Comparison of ENCODE assay signal across 12 mouse cellular contexts in genomic region chr13:75542253-75542945, GRCm38 (mm10).
A peak's percentile ranks its signal among the peaks of the same experiment; 100 is the strongest.
DNase-seq lines count a peak whose midpoint lies in the region; ATAC-seq lines count a peak whose summit lies in the region.
"Had no signal": no experiment of that assay in that cellular context is flagged by ENCODE, and none has a peak within 500 bp of the region (broad histone marks: within the 10 kb centered on the region; RNA-seq: fewer than 3 reads in every experiment).

No protein-coding gene starts in this region.

- H3K4me1 ChIP-seq in hindbrain, embryonic 12.5 days, result no peaks in the 10 kb centered on the region
- H3K4me1 ChIP-seq: neural tube, embryonic 12.5 days had no signal

- H3K4me3 ChIP-seq in hindbrain, embryonic 12.5 days, result no peak overlapping the region
- H3K4me3 ChIP-seq: neural tube, embryonic 12.5 days had no signal

- ATAC-seq in hindbrain, embryonic 12.5 days (ENCODE audit: low FRiP score), result no peak
- ATAC-seq: CD4-positive, CD25-positive, alpha-beta regulatory T cell, adult 4 months had no signal

- no peaks in the 10 kb centered on the region for H3K27me3 ChIP-seq in hindbrain, embryonic 12.5 days
- H3K27me3 ChIP-seq: neural tube, embryonic 12.5 days had no signal

- DNase-seq in gastrocnemius, adult 8-10 months (ENCODE audit: low spot score in 2 of 2), result peak; percentile 7 to 25
- no peak for DNase-seq in gastrocnemius, postnatal 4 days (ENCODE audit: low spot score in 2 of 2)
- peak; percentile 20 for DNase-seq in urinary bladder, postnatal 14 days (ENCODE audit: low spot score)
- DNase-seq in urinary bladder, postnatal 4 days (ENCODE audit: low spot score in 2 of 2), result no peak
- DNase-seq in kidney, postnatal 10 days, result peak; percentile 30
- DNase-seq in skeletal muscle tissue, adult 2 months (ENCODE audit: low read depth, low spot score), result peak; percentile 71
- DNase-seq in thymus, postnatal 14 days, result no peak

- no peak overlapping the region for H3K4me2 ChIP-seq in hindbrain, embryonic 12.5 days (replicated peaks)
- H3K4me2 ChIP-seq: neural tube, embryonic 12.5 days had no signal

- no peak overlapping the region for H3K9ac ChIP-seq in hindbrain, embryonic 12.5 days
- H3K9ac ChIP-seq: liver, embryonic 14.5 days; neural tube, embryonic 12.5 days had no signal

- WGBS in hindbrain, embryonic 12.5 days, result 75% methylated on average over 2 of the region's 2 CpGs

- no peaks in the 10 kb centered on the region for H3K36me3 ChIP-seq in hindbrain, embryonic 12.5 days
- H3K36me3 ChIP-seq: neural tube, embryonic 12.5 days had no signal

- no peaks in the 10 kb centered on the region for H3K9me3 ChIP-seq in hindbrain, embryonic 12.5 days (replicated peaks)
- H3K9me3 ChIP-seq: neural tube, embryonic 12.5 days had no signal

- H3K27ac ChIP-seq in hindbrain, embryonic 12.5 days, result no peak overlapping the region
- H3K27ac ChIP-seq: kidney, postnatal 0 days; liver, embryonic 14.5 days; neural tube, embryonic 12.5 days had no signal

Comparison
In these comparisons a context has a peak if more than half of its experiments do, and no peak if none do; other contexts are left out.
1. DNase-seq: peak in gastrocnemius, adult 8-10 months (2 of 2), urinary bladder, postnatal 14 days (single experiment), kidney, postnatal 10 days (single experiment) and skeletal muscle tissue, adult 2 months (single experiment); none in gastrocnemius, postnatal 4 days (0 of 2), urinary bladder, postnatal 4 days (0 of 2) and thymus, postnatal 14 days (single experiment).